Mouse (Mus musculus) limb, embryonic 11.5 days (tissue): ENCODE measurements around the gene Sox6. TPM values are rescaled to one million over a fixed set of nuclear protein-coding genes. Genes with fewer than 3 reads are reported as not detected.

ENCODE experiments used
- ATAC-seq: fragments of 200-750 bp; cut with Nextera tagmentation; 2 replicates; pipeline ENCODE4 v1.8.0; 2017; ENCODE audit warnings: low read depth; ENCODE audit not compliant: insufficient number of reproducible peaks, low FRiP score, low TSS enrichment
- DNase-seq: peaks from one replicate; pipeline ENCODE4 v3.0.0-alpha.2; 2015; ENCODE audit warnings: low spot score
- H3K27ac ChIP-seq: fragments of 300-500 bp; sonication (generic); replicated peaks from 2 replicates; pipeline ENCODE4 v1.5.1; 2014; ENCODE audit warnings: low read depth, mild to moderate bottlenecking, low read length
- H3K27me3 ChIP-seq: fragments of 300-500 bp; sonication (generic); 2 replicates; pipeline ENCODE4 v1.6.1; 2014; ENCODE audit warnings: mild to moderate bottlenecking, low read length, mixed read lengths; ENCODE audit not compliant: control insufficient read depth, insufficient read depth
- H3K36me3 ChIP-seq: fragments of 300-500 bp; sonication (generic); 2 replicates; pipeline ENCODE4 v1.6.1; 2014; ENCODE audit warnings: mild to moderate bottlenecking, low read length, moderate library complexity, mixed read lengths; ENCODE audit not compliant: control insufficient read depth, insufficient read depth
- H3K4me1 ChIP-seq: fragments of 300-500 bp; sonication (generic); 2 replicates; pipeline ENCODE4 v1.6.1; 2014; ENCODE audit warnings: low read length, mixed read lengths; ENCODE audit not compliant: control insufficient read depth, insufficient read depth
- H3K4me2 ChIP-seq: fragments of 300-500 bp; sonication (generic); 2 replicates; pipeline ENCODE4 v1.6.1; 2014; ENCODE audit warnings: low read depth, mild to moderate bottlenecking, moderate library complexity; ENCODE audit not compliant: severe bottlenecking
- H3K4me3 ChIP-seq: fragments of 300-500 bp; sonication (generic); 2 replicates; pipeline ENCODE4 v1.5.1; 2014; ENCODE audit warnings: low read depth, low read length
- H3K9ac ChIP-seq: fragments of 300-500 bp; sonication (generic); 2 replicates; pipeline ENCODE4 v1.6.1; 2014; ENCODE audit warnings: mild to moderate bottlenecking, low read length
- H3K9me3 ChIP-seq: fragments of 300-500 bp; sonication (generic); 2 replicates; pipeline ENCODE4 v1.6.1; 2016; ENCODE audit warnings: low read length; ENCODE audit not compliant: control insufficient read depth
- WGBS: fragments of 180-500 bp; shearing (Covaris S2); extraction: QIAGEN DNeasy Blood & Tissue Kit; methylation state at CpG from one replicate; pipeline ENCODE4 v1.1.7; 2014; 5-methylcytosine and 5-hydroxymethylcytosine counted together
- polyA plus RNA-seq: library from polyadenylated mRNA; unstranded; fragments of >200 nt; fragmentation: Nextera tagmentation; extraction: Ambion mirVana; gene quantifications from 2 replicates; pipeline ENCODE4 v1.2.1, GENCODE M21; 2014

Gene Sox6
- polyA plus RNA-seq, 1 experiment from 2014 or later: 58.1 TPM

DNA sequence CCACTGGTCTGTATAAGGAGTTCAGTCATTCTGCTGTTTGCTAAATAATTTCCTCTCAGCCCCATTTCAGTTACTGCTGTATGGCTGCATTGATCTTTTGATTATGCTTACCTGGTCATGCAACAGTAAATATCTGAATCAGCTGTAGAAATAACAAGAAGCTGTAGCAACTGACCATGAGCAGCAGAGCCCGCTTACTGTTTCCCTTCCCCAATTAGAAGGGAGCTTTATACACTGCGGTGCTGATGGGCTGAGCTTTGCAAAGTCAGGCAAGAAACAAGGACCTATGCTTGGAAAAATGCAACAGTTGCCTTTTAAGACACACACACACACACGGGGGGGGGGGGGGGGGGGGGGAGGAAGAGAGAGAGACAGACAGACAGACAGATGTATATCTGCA lies 502.1 kb downstream of the Sox6 start:
- ATAC-seq: no peak
- WGBS: 77% methylated on average over 3 of the region's 3 CpGs
- H3K4me1 ChIP-seq: peaks cover 3% of the 10 kb centered on the region; the same call in 1 of the 2 replicates
- H3K4me3 ChIP-seq: no peak overlapping the region
- H3K36me3 ChIP-seq: no peaks in the 10 kb centered on the region
- DNase-seq: no peak
- no peak overlapping the region for H3K27ac ChIP-seq
- H3K27me3 ChIP-seq: no peaks in the 10 kb centered on the region
- H3K9ac ChIP-seq: no peak overlapping the region
- no peaks in the 10 kb centered on the region for H3K9me3 ChIP-seq
- H3K4me2 ChIP-seq: no peak overlapping the region

DNA sequence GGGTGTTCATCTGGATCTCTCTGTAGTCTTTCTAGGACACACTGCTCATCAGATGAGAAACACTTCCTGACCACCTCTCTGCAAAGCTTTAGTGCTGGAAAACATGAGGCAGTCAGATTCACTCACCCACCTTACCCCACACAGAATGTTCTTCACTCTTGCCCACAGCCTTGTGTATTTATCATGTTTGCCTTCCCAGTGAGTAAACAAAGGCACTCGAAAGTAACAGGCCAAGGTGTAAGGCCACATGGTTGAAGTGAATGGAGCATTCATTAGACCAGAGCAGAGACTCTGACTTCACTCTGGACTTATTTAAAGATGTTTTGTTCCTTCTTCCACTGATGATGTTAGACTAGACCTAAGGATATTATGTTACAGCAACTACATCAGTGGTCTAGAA lies 506.7 kb downstream of the Sox6 start:
- Histone ChIP-seq H3K9me3 (no peaks in the 10 kb centered on the region), H3K36me3 (no peaks in the 10 kb centered on the region), H3K9ac (no peak overlapping the region), H3K27ac (no peak overlapping the region), H3K4me1 (no peaks in the 10 kb centered on the region), H3K27me3 (no peaks in the 10 kb centered on the region), H3K4me3 (no peak overlapping the region), H3K4me2 (no peak overlapping the region)
- ATAC-seq (no peak), DNase-seq (no peak)
- 78% methylated on average over 1 of the region's 1 CpGs for WGBS

DNA sequence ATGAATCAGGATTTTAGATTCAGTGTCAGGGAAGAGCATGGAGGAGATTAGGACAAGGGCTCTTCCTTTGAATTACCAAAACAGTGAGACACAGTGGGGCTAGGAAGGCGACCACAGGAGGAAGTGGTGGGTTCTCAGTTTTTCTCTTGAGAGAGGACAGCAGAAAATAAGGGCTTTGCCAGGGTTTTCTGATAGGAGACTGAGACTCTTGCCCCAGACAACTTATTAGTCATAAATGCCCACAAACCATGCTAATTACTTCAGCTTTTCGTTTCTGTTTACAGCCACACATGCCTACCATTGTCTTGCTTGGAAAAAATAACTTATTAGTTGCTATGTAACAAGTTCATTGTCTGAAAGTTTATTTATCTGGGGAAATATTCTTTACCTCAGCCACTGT lies 507.4 kb downstream of the Sox6 start:
- H3K4me2 ChIP-seq: no peak overlapping the region
- no peaks in the 10 kb centered on the region for H3K9me3 ChIP-seq
- no peaks in the 10 kb centered on the region for H3K36me3 ChIP-seq
- no peak overlapping the region for H3K27ac ChIP-seq
- no peak overlapping the region for H3K9ac ChIP-seq
- DNase-seq: no peak
- peaks cover 3% of the 10 kb centered on the region; the same call in 1 of the 2 replicates for H3K4me1 ChIP-seq
- ATAC-seq: no peak
- H3K4me3 ChIP-seq: no peak overlapping the region
- no peaks in the 10 kb centered on the region for H3K27me3 ChIP-seq
- WGBS: 65% methylated on average over 2 of the region's 2 CpGs

DNA sequence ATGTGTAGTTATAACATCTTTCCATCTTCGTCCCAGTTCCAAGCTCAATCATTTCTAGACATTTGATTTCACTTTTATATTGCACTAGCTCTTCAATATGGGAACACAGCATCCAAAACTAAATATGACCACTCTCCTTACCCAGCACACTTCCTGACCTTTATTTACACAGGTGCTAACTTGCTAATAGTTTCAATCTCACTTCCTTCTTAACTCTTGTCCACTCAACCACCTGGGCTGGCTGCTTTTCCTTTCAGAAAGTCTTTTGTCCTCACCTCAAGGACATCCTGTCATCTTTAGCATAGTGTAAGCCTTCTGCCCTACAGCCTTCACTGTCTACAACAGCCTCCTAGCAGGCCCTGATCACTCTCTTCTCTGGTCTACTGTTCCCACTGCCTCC lies 520.9 kb downstream of the Sox6 start:
- Histone ChIP-seq H3K4me2 (no peak overlapping the region), H3K9ac (no peak overlapping the region), H3K9me3 (no peaks in the 10 kb centered on the region), H3K4me1 (peaks cover under 1% of the 10 kb centered on the region; the same call in 1 of the 2 replicates), H3K4me3 (no peak overlapping the region), H3K27me3 (no peaks in the 10 kb centered on the region), H3K27ac (no peak overlapping the region), H3K36me3 (no peaks in the 10 kb centered on the region)
- WGBS: 81% methylated on average over 1 of the region's 1 CpGs
- ATAC-seq (no peak), DNase-seq (no peak)

DNA sequence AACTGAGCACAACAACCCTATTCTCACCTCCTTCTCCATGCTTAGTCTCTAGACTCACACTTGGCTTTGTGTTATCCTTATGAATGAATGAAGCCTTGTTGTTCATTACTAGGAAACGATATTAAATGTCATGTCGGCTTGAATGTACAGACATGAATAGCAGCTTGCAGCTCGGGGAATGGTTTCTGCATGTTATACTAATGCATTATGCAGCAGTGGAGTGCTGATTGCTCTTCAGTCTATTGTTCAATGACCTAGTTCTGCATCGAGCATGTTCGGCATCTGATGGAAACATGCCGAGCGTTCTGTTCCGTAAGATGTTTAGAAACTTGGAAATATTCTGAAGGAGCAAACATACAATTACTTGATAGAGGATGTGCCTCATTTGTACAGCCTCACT lies 524.9 kb downstream of the Sox6 start:
- H3K36me3 ChIP-seq: no peaks in the 10 kb centered on the region
- H3K27ac ChIP-seq: no peak overlapping the region
- 90% methylated on average over 8 of the region's 8 CpGs for WGBS
- no peaks in the 10 kb centered on the region for H3K9me3 ChIP-seq
- 0 out of 2 replicates have a peak, but pooled peaks cover 3% of the 10 kb centered on the region for H3K4me1 ChIP-seq
- H3K27me3 ChIP-seq: no peaks in the 10 kb centered on the region
- H3K4me2 ChIP-seq: no peak overlapping the region
- H3K9ac ChIP-seq: no peak overlapping the region
- no peak overlapping the region for H3K4me3 ChIP-seq
- DNase-seq (no peak), ATAC-seq (no peak)

DNA sequence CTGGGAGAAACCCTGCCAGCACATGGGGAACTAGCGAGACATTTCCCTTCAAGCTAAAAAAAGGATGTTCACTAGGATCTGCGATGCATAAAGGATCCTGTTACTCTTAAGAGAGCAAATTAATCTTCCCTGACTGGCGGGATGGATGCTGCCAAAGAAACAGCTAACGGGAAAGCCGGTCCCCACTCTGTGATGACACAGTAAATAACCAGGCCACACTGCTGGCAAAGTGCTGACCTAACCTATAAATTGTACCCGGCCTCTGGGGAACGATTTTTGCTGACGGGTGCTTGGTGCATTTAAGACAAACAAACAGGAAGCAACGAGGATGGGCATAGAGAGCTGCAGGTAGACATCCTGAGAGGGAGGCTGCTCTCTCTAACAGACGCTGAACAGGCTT lies 526.8 kb downstream of the Sox6 start:
- H3K4me3 ChIP-seq: no peak overlapping the region
- H3K4me1 ChIP-seq: 0 out of 2 replicates have a peak, but pooled peaks cover 3% of the 10 kb centered on the region
- no peaks in the 10 kb centered on the region for H3K36me3 ChIP-seq
- H3K27me3 ChIP-seq: no peaks in the 10 kb centered on the region
- H3K9ac ChIP-seq: no peak overlapping the region
- DNase-seq (no peak), ATAC-seq (no peak)
- WGBS: 24% methylated on average over 10 of the region's 10 CpGs
- no peak overlapping the region for H3K4me2 ChIP-seq
- H3K9me3 ChIP-seq: no peaks in the 10 kb centered on the region
- no peak overlapping the region for H3K27ac ChIP-seq

DNA sequence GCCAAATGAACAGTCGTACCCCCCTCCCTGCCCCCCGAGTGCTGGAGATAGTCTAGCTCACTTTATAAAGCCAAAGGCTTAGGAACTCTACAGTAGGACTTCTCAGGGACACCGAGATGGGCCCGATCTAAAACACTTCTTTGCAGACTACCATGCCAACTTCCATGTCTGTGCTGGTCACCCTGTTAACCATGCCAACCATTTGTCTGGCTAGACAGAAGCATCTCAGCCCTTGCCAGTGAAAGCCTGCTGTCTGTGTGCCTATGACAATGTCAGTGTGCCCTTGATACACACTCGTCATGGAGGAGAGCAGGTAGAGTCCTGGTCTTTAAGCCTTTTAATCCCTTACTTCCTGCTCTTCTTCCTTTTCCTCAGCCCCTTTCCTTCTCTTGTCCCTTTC lies 527.5 kb downstream of the Sox6 start:
- H3K9ac ChIP-seq: no peak overlapping the region
- H3K27ac ChIP-seq: no peak overlapping the region
- DNase-seq (no peak), ATAC-seq (no peak)
- no peak overlapping the region for H3K4me3 ChIP-seq
- no peak overlapping the region for H3K4me2 ChIP-seq
- WGBS: 88% methylated on average over 5 of the region's 5 CpGs
- H3K9me3 ChIP-seq: no peaks in the 10 kb centered on the region
- no peaks in the 10 kb centered on the region for H3K27me3 ChIP-seq
- 0 out of 2 replicates have a peak, but pooled peaks cover 6% of the 10 kb centered on the region for H3K4me1 ChIP-seq
- H3K36me3 ChIP-seq: no peaks in the 10 kb centered on the region

DNA sequence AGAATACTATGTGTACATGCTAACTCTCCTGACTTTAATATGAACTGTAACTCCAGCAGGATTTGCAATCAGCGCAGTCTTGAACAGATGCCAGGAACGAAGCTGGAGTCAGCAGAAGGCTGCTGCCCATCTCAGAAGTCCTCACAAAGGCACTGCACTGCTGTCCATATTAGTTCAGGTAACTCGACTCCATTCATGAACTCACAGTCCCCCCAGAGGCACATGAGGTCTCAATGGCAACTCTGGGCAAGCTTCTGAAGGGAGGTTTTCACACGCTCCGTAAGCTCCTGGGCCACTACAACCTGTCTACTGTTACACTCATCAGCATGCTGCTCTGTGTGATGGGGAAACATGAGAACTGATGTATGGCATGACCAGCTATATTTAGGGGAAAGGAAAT lies 528.6 kb downstream of the Sox6 start:
- H3K4me3 ChIP-seq: no peak overlapping the region
- peak; percentile 71; the same call in 1 of the 2 replicates for ATAC-seq
- H3K36me3 ChIP-seq: no peaks in the 10 kb centered on the region
- H3K27ac ChIP-seq: no peak overlapping the region
- DNase-seq: peak; percentile 43
- no peaks in the 10 kb centered on the region for H3K27me3 ChIP-seq
- H3K9me3 ChIP-seq: no peaks in the 10 kb centered on the region
- WGBS: 56% methylated on average over 5 of the region's 5 CpGs
- H3K4me2 ChIP-seq: no peak overlapping the region
- H3K4me1 ChIP-seq: 0 out of 2 replicates have a peak, but pooled peaks cover 8% of the 10 kb centered on the region
- H3K9ac ChIP-seq: no peak overlapping the region

DNA sequence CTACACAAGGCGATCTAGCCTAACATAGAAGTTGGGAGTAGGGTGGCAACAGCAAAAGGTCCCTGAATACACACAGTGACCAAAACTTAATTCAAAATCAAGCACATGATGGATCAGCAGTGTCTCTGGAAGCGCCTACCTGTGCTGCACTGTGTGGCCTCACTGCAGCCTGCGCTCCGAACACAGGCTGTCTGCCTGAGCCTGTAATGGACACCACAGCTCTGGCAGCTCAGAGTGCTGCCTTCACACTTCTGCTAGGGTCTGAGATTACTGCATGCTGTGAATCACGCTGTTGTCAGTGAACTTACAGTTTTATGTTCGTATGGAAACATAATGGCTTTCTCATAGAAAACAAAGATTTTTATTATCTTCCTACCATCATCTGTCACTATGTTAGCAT lies 532.2 kb downstream of the Sox6 start:
- Histone ChIP-seq H3K4me2 (no peak overlapping the region), H3K9ac (no peak overlapping the region), H3K27me3 (no peaks in the 10 kb centered on the region), H3K4me3 (no peak overlapping the region), H3K36me3 (no peaks in the 10 kb centered on the region), H3K27ac (no peak overlapping the region), H3K9me3 (no peaks in the 10 kb centered on the region), H3K4me1 (peaks cover 13% of the 10 kb centered on the region; the same call in 1 of the 2 replicates)
- no peak for ATAC-seq
- 58% methylated on average over 6 of the region's 6 CpGs for WGBS
- DNase-seq: no peak
